Mouse (Mus musculus): ENCODE measurements around the gene Zfp148. TPM values are rescaled to one million over a fixed set of nuclear protein-coding genes. Genes with fewer than 3 reads are reported as not detected.

The Zfp148 gene
- total RNA-seq, 1 experiment: 19.5 TPM

DNA sequence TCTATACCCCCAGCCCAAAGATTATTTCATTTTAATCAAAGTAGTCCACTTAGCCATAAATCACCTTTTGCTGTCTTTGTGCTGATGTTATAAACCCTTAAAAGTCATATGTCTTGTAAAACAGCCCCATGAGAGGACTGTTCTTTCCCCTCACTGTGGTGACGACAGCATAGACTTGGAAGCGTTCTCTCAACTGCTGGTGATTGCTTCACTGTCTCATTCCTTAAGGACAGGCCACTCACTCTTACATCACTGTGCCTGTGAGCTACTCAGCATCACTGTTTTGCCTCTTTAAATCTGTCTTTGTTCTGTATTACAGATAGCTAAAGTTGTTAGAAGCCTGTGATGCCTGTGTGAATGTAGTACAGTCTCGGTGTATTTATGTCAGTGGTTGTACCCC lies 80.8 kb downstream of the Zfp148 start:
- no peaks in the 10 kb centered on the region for H3K4me1 ChIP-seq (ENCODE audit: control insufficient read depth in 2 of 2, insufficient read depth in 2 of 2, low read length in 2 of 2, poor library complexity in 1 of 2)
- TF ChIP-seq MAFK (IDR thresholded peaks at IDR 0.05; ENCODE audit: insufficient read depth, low read depth, low read length) (no peak), ZC3H11A (IDR thresholded peaks at IDR 0.05; ENCODE audit: borderline replicate concordance, low read depth, low read length) (no peak), CHD2 (IDR thresholded peaks at IDR 0.05; ENCODE audit: low read depth, low read length) (no peak), ZNF384 (IDR thresholded peaks at IDR 0.05; ENCODE audit: low read depth, low read length) (no peak), HCFC1 (IDR thresholded peaks at IDR 0.05; ENCODE audit: borderline replicate concordance, insufficient read depth, low read length) (no peak)
- H3K27ac ChIP-seq (ENCODE audit: insufficient read depth, low read depth, low read length, poor library complexity, severe bottlenecking): no peak overlapping the region
- no peak overlapping the region for H3K9ac ChIP-seq (ENCODE audit: insufficient read depth, low read depth, low read length, poor library complexity, severe bottlenecking)
- in situ Hi-C loops (cut with MboI; ENCODE audit: low sequenced_read_pairs in 2 of 2, unreplicated experiment in 2 of 2): no loop called here
- H3K9me3 ChIP-seq (ENCODE audit: control insufficient read depth, insufficient read depth, low read depth, low read length): no peaks in the 10 kb centered on the region
- H3K36me3 ChIP-seq (ENCODE audit: control insufficient read depth, insufficient read depth, low read length, poor library complexity, severe bottlenecking): no peaks in the 10 kb centered on the region
- no peak for DNase-seq (ENCODE audit: low read depth, low spot score)
- no peak overlapping the region for H3K4me3 ChIP-seq (ENCODE audit: insufficient read depth in 1 of 2, low read depth in 1 of 2, low read length in 2 of 2, poor library complexity in 1 of 2, severe bottlenecking in 1 of 2)

DNA sequence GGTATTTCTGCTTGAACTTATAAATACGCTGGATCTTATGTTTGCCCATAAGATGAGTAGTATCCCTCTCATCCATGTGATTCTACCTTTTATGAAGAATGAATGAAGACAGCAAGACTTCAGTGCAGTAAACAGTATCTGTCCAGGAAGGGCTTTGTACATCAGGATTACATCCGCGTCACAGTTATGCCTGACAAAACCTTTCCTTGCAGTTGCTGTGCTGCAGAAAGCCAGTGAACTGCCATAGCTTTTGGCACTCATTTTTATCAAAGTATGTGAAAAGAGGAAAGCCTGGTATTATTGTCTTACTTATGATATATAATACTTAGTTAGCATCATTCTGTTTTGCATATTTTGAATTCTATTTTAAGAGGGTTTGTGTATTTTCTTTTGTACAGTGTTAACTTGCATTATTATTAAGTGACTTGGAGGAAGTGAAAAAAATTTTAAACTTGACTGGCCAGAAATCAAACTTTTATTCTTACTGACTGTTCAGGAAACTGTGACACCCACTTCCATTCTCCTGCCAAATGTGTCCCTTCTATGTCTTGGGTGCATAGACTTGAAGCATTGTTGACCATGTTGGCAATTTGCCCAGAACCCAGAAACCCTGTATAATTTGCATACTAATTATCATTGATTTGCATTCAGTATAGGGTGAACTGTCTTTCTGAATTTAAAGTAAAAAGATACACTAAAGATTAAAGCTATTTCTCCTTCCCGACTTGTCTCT lies 84.0 kb downstream of the Zfp148 start:
- DNase-seq (ENCODE audit: low read depth, low spot score): no peak
- no peak overlapping the region for H3K4me3 ChIP-seq (ENCODE audit: insufficient read depth in 1 of 2, low read depth in 1 of 2, low read length in 2 of 2, poor library complexity in 1 of 2, severe bottlenecking in 1 of 2)
- H3K4me1 ChIP-seq (ENCODE audit: control insufficient read depth in 2 of 2, insufficient read depth in 2 of 2, low read length in 2 of 2, poor library complexity in 1 of 2): peaks cover 0 to 3% of the 10 kb centered on the region in 2 experiments; a peak in 2 of 4 replicates
- in situ Hi-C loops (cut with MboI; ENCODE audit: low sequenced_read_pairs in 2 of 2, unreplicated experiment in 2 of 2): no loop called here
- no peak overlapping the region for H3K9ac ChIP-seq (ENCODE audit: insufficient read depth, low read depth, low read length, poor library complexity, severe bottlenecking)
- H3K9me3 ChIP-seq (ENCODE audit: control insufficient read depth, insufficient read depth, low read depth, low read length): no peaks in the 10 kb centered on the region
- H3K27ac ChIP-seq (ENCODE audit: insufficient read depth, low read depth, low read length, poor library complexity, severe bottlenecking): no peak overlapping the region
- H3K36me3 ChIP-seq (ENCODE audit: control insufficient read depth, insufficient read depth, low read length, poor library complexity, severe bottlenecking): no peaks in the 10 kb centered on the region; the same call in 1 of the 2 replicates
- TF ChIP-seq HCFC1 (IDR thresholded peaks at IDR 0.05; ENCODE audit: borderline replicate concordance, insufficient read depth, low read length): no peak
- no peak for TF ChIP-seq MAFK (IDR thresholded peaks at IDR 0.05; ENCODE audit: insufficient read depth, low read depth, low read length)

DNA sequence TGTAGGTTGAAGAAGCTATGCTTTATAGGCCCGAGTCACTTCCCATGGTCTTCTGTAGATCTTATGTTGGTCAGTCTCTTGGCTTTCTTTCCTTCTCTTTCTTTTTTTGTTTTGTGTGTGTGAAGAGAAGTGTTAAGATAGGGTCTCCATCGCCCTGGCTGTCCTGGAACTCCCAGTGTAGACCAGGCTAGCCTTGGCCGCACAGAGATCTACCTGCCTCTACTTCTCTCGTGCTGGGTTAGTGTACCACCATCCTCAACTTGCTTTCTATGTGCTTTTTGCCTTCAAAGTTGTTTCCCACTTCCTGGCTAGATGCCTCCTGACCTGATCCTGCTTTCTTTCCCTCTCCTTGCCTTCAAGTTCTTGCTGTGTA lies 84.6 kb downstream of the Zfp148 start:
- Histone ChIP-seq H3K9ac (ENCODE audit: insufficient read depth, low read depth, low read length, poor library complexity, severe bottlenecking) (no peak overlapping the region), H3K9me3 (ENCODE audit: control insufficient read depth, insufficient read depth, low read depth, low read length) (no peaks in the 10 kb centered on the region), H3K4me3 (ENCODE audit: insufficient read depth in 1 of 2, low read depth in 1 of 2, low read length in 2 of 2, poor library complexity in 1 of 2, severe bottlenecking in 1 of 2) (no peak overlapping the region), H3K36me3 (ENCODE audit: control insufficient read depth, insufficient read depth, low read length, poor library complexity, severe bottlenecking) (no peaks in the 10 kb centered on the region; the same call in 1 of the 2 replicates), H3K4me1 (ENCODE audit: control insufficient read depth in 2 of 2, insufficient read depth in 2 of 2, low read length in 2 of 2, poor library complexity in 1 of 2) (peaks cover 0 to 3% of the 10 kb centered on the region in 2 experiments; a peak in 2 of 4 replicates), H3K27ac (ENCODE audit: insufficient read depth, low read depth, low read length, poor library complexity, severe bottlenecking) (no peak overlapping the region)
- no peak for DNase-seq (ENCODE audit: low read depth, low spot score)
- TF ChIP-seq MAFK (IDR thresholded peaks at IDR 0.05; ENCODE audit: insufficient read depth, low read depth, low read length): no peak
- no peak for TF ChIP-seq ZNF384 (IDR thresholded peaks at IDR 0.05; ENCODE audit: low read depth, low read length)
- no peak for TF ChIP-seq ZC3H11A (IDR thresholded peaks at IDR 0.05; ENCODE audit: borderline replicate concordance, low read depth, low read length)
- TF ChIP-seq HCFC1 (IDR thresholded peaks at IDR 0.05; ENCODE audit: borderline replicate concordance, insufficient read depth, low read length): no peak
- no peak for TF ChIP-seq CHD2 (IDR thresholded peaks at IDR 0.05; ENCODE audit: low read depth, low read length)
- in situ Hi-C loops (cut with MboI; ENCODE audit: low sequenced_read_pairs in 2 of 2, unreplicated experiment in 2 of 2): no loop called here

DNA sequence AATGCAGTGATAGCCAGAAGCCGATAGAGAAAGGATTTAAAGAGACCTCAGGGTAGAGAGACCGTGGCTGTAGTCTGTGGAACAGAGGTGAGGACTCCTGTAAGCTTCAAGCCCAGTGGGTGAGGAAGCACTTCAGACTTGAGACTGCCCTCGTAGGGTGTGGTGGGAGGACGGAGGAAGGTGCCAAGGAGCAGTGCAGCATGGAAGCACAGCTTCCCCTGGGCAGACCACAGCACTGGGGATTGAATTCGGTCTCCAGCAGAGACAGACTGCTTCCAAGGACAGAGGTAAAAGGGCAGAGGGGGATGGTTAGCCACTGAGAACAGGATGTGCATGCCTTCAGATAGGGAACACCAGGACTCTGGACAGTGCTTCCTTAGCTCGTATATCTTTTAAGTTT lies 86.8 kb downstream of the Zfp148 start:
- H3K36me3 ChIP-seq (ENCODE audit: control insufficient read depth, insufficient read depth, low read length, poor library complexity, severe bottlenecking): no peaks in the 10 kb centered on the region; the same call in 1 of the 2 replicates
- no peaks in the 10 kb centered on the region for H3K9me3 ChIP-seq (ENCODE audit: control insufficient read depth, insufficient read depth, low read depth, low read length)
- in situ Hi-C loops (cut with MboI; ENCODE audit: low sequenced_read_pairs in 2 of 2, unreplicated experiment in 2 of 2): no loop called here
- peaks cover 0 to 3% of the 10 kb centered on the region in 2 experiments; a peak in 2 of 4 replicates for H3K4me1 ChIP-seq (ENCODE audit: control insufficient read depth in 2 of 2, insufficient read depth in 2 of 2, low read length in 2 of 2, poor library complexity in 1 of 2)
- no peak overlapping the region for H3K4me3 ChIP-seq (ENCODE audit: insufficient read depth in 1 of 2, low read depth in 1 of 2, low read length in 2 of 2, poor library complexity in 1 of 2, severe bottlenecking in 1 of 2)
- no peak for DNase-seq (ENCODE audit: low read depth, low spot score)
- peak overlapping the region; percentile 67; the same call in 1 of the 2 replicates for H3K27ac ChIP-seq (ENCODE audit: insufficient read depth, low read depth, low read length, poor library complexity, severe bottlenecking)
- H3K9ac ChIP-seq (ENCODE audit: insufficient read depth, low read depth, low read length, poor library complexity, severe bottlenecking): no peak overlapping the region; the same call in 1 of the 2 replicates
- TF ChIP-seq MAFK (IDR thresholded peaks at IDR 0.05; ENCODE audit: insufficient read depth, low read depth, low read length) (no peak), HCFC1 (IDR thresholded peaks at IDR 0.05; ENCODE audit: borderline replicate concordance, insufficient read depth, low read length) (no peak), ZNF384 (IDR thresholded peaks at IDR 0.05; ENCODE audit: low read depth, low read length) (no peak), ZC3H11A (IDR thresholded peaks at IDR 0.05; ENCODE audit: borderline replicate concordance, low read depth, low read length) (no peak), CHD2 (IDR thresholded peaks at IDR 0.05; ENCODE audit: low read depth, low read length) (no peak)

Measured in ES-E14 (cell line).